ENCODE assay signal across 18 mouse cellular contexts in genomic region chr15:94981798-94982197, GRCm38 (mm10).
DNase-seq lines count a peak whose midpoint lies in the region; ATAC-seq and TF ChIP-seq lines count a peak whose summit lies in the region.
"Had no signal": no experiment of that assay in that cellular context is flagged by ENCODE, and none has a peak within 500 bp of the region (broad histone marks: within the 10 kb centered on the region; RNA-seq: fewer than 3 reads in every experiment).

No protein-coding gene starts in this region.

- H3K36me3 ChIP-seq in forebrain, embryonic 16.5 days (ENCODE audit: control insufficient read depth, insufficient read depth) = no peaks in the 10 kb centered on the region
- H3K36me3 ChIP-seq: embryonic facial prominence, embryonic 13.5 days; forebrain, embryonic 12.5 days; heart, embryonic 12.5 days; hindbrain, embryonic 15.5 days had no signal

- intact Hi-C loops in left cerebral cortex, adult 2 months (cut with DNase I) = loop anchor here (2.0 to 5.0 kb wide), 2 partner anchors 63 to 209 kb away; no protein-coding TSS in a partner anchor
- intact Hi-C loops in left cerebral cortex, postnatal 10 days (cut with DNase I) = no loop called here
- intact Hi-C loops in left cerebral cortex, postnatal 36 days (cut with DNase I) = no loop called here

- H3K9me3 ChIP-seq in forebrain, embryonic 16.5 days (ENCODE audit: control insufficient read depth, low read length) = no peaks in the 10 kb centered on the region
- H3K9me3 ChIP-seq: embryonic facial prominence, embryonic 13.5 days; forebrain, embryonic 12.5 days; heart, embryonic 12.5 days; hindbrain, embryonic 15.5 days had no signal

- H3K4me2 ChIP-seq in forebrain, embryonic 16.5 days (ENCODE audit: low read length) = no peak overlapping the region
- H3K4me2 ChIP-seq: embryonic facial prominence, embryonic 13.5 days; forebrain, embryonic 12.5 days; heart, embryonic 12.5 days; hindbrain, embryonic 15.5 days had no signal

- H3K9ac ChIP-seq in forebrain, embryonic 16.5 days (replicated peaks; ENCODE audit: low read depth, low read length) = no peak overlapping the region
- H3K9ac ChIP-seq: embryonic facial prominence, embryonic 13.5 days; forebrain, embryonic 12.5 days; forebrain, postnatal 0 days; heart, embryonic 12.5 days; hindbrain, embryonic 15.5 days had no signal

- no peaks in the 10 kb centered on the region for H3K27me3 ChIP-seq in forebrain, embryonic 16.5 days (replicated peaks; ENCODE audit: control insufficient read depth, insufficient read depth, low read length)
- H3K27me3 ChIP-seq: embryonic facial prominence, embryonic 13.5 days; forebrain, embryonic 12.5 days; heart, embryonic 12.5 days; hindbrain, embryonic 15.5 days had no signal

- ATAC-seq in forebrain, embryonic 16.5 days = no peak
- ATAC-seq: forebrain, postnatal 0 days had no signal

- DNase-seq in frontal cortex, adult 2 months (ENCODE audit: extremely low spot score in 1 of 2, low spot score in 1 of 2) = peak; percentile 55 to 58
- no peak for DNase-seq in frontal cortex, postnatal 14 days (ENCODE audit: low spot score in 2 of 2)
- DNase-seq in left cerebral cortex, adult 2 months (ENCODE audit: extremely low spot score in 1 of 2, low spot score in 2 of 2) = peak in 1 of 2 experiments; percentile 31
- no peak for DNase-seq in left cerebral cortex, postnatal 10 days (ENCODE audit: extremely low spot score in 1 of 2, low spot score in 2 of 2)
- DNase-seq in brain, adult 2 months (ENCODE audit: low read depth, low spot score) = peak; percentile 84
- DNase-seq in left cerebral cortex, postnatal 36 days (ENCODE audit: low spot score in 2 of 2) = peak; percentile 45 to 50
- DNase-seq: adrenal gland, postnatal 14 days; cerebellum, adult 18-20 months; cerebellum, adult 9-11 months; cerebellum, postnatal 36 days; forebrain, postnatal 0 days; gastrocnemius, postnatal 14 days; heart, postnatal 36 days had no signal

- no peak for TF ChIP-seq CTCF in left cerebral cortex, adult 2 months (IDR thresholded peaks at IDR 0.05)

- peak overlapping the region; percentile 61 for H3K27ac ChIP-seq in left cerebral cortex, adult 2 months
- no peak overlapping the region for H3K27ac ChIP-seq in forebrain, embryonic 16.5 days (ENCODE audit: low read length)
- H3K27ac ChIP-seq: embryonic facial prominence, embryonic 13.5 days; forebrain, embryonic 12.5 days; hindbrain, embryonic 15.5 days had no signal

- whole genome bisulfite sequencing in forebrain, embryonic 16.5 days = 83% methylated on average over 4 of the region's 4 CpGs

- no peaks in the 10 kb centered on the region for H3K4me1 ChIP-seq in forebrain, embryonic 16.5 days (replicated peaks; ENCODE audit: control insufficient read depth, insufficient read depth, low read length)
- H3K4me1 ChIP-seq: embryonic facial prominence, embryonic 13.5 days; forebrain, embryonic 12.5 days; heart, embryonic 12.5 days; hindbrain, embryonic 15.5 days had no signal

- no peak overlapping the region for H3K4me3 ChIP-seq in left cerebral cortex, adult 2 months
- no peak overlapping the region for H3K4me3 ChIP-seq in forebrain, embryonic 16.5 days (replicated peaks; ENCODE audit: low read length)
- H3K4me3 ChIP-seq: embryonic facial prominence, embryonic 13.5 days; forebrain, embryonic 12.5 days; heart, embryonic 12.5 days; hindbrain, embryonic 15.5 days had no signal

Comparison
In these comparisons a context has a peak if more than half of its experiments do, and no peak if none do; other contexts are left out.
1. DNase-seq: peak in frontal cortex, adult 2 months (2 of 2), brain, adult 2 months (single experiment) and left cerebral cortex, postnatal 36 days (2 of 2); none in frontal cortex, postnatal 14 days (0 of 2) and left cerebral cortex, postnatal 10 days (0 of 2).